Mouse (Mus musculus) ES-CJ7 (cell line): ENCODE results near the gene Rprd1b.
A peak's percentile ranks its signal among the peaks of the same experiment; 100 is the strongest.

Experiments used
- DNase-seq: peaks from one replicate; pipeline ENCODE4 v3.0.0; 2011; ENCODE audit warnings: low read depth, low spot score

The Rprd1b gene

DNA sequence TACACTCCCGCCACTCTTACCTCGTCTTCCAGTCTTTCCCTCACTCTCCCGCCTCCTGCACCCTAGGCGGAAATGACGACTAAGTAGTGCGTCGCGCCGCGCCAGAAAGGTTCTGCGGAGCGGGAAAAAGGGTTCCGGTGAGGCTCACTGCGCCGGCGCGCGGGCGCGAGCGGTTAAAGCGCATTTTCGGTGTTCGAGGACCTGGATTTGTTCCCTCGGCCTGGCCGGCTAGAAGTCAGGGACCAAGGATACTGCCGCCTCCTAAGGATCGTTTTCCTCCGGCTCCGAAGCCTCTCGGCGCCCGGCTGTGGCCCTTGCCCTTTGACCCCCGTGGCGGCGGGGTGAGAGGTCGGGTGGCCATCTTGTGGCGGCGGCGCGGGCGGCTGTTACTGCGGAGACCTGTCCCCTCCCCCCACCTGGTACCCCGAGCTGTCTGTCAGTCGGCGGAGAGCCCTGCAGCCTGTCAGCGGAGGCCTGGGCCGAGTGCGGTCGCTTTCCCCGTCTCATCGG, at the start of gene Rprd1b, which contains the start of gene Tti1:
Rprd1b (plus strand) TSS at position 144 of the 510 bp plus-strand sequence.
Tti1 (minus strand) TSS at position 80 of the 510 bp plus-strand sequence.
- peak; percentile 96 for DNase-seq

DNA sequence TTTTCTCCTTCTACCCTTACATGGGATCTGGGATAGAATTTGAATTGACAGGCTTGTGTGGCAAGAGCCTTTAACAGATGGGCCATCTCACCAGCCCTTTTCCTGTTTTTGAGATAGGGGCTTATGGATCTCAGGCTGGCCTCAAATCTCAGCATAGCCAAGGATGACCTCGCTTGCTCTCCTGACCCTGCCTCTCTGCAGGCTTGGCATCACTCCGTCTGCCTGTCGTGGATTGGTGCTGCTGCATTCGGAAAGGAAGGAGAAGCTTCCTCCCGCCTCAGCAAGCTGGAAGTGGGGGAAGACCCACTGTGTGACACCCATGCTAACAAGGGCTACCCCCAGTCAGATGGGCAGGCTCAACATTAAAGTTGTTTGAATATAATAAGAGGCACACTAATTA, 49.1 kb upstream of the Rprd1b start:
- no peak for DNase-seq

DNA sequence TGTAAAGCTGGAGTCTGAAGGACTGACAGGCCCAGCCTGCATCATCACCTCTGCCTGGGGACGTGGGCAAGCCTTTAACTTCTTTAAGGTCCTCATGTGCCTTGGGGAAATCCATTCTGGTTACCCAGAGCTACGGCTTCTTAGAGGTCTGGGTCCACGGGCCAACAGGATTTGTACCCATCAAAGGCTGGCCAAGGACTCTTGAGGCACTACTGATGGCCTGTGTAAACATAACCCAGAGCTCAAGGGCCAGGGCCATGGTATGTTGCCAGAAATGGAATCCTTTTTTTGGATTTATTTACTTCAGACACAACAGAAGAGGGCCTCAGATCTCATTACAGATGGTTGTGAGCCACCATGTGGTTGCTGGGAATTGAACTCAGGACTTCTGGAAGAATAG, 45.6 kb upstream of the Rprd1b start:
- DNase-seq = no peak

DNA sequence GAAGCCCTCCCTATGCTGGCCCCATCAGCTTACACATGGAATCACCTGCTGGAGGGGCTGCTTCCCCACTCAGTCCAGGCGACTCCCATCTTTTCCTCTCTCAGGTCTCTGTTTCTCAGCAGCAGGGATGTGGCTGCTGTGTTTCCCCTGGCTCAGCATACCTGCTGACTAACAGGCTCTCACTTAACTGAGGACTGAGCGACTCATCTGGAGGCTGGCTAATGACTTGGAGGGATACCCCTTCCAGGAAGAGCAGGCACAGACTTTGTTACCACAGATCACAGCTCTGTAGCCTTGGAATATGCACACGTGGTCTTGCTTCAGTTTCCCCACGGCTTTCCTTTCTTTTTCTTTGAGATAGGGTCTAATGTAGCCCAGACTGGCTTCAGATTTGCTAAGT, 45.0 kb upstream of the Rprd1b start:
- no peak for DNase-seq

DNA sequence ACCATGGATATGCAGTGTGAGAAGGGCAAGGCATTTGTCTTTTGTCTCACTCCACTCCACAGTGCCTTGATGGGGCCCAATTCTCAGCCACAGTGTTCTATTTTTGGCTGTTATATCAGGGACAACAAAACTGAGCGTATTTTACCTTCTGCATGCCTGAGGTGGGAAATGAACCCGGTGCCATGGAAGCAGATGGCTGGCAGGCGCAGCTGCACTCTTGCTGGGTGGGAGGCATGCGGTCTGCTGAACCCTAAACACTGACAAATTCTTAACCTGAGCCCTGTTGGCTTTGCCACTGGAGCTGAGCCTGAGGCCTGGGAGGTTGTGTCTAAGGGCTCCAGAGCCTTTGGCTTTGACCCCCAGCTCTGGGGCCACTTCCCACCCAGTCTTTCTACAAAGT, 42.7 kb upstream of the Rprd1b start:
- DNase-seq = no peak

- DNase-seq = no peak
These were observed 42.1 kb upstream of the Rprd1b start for GRCm38 (mm10) chr2:157986235-157986634.

DNA sequence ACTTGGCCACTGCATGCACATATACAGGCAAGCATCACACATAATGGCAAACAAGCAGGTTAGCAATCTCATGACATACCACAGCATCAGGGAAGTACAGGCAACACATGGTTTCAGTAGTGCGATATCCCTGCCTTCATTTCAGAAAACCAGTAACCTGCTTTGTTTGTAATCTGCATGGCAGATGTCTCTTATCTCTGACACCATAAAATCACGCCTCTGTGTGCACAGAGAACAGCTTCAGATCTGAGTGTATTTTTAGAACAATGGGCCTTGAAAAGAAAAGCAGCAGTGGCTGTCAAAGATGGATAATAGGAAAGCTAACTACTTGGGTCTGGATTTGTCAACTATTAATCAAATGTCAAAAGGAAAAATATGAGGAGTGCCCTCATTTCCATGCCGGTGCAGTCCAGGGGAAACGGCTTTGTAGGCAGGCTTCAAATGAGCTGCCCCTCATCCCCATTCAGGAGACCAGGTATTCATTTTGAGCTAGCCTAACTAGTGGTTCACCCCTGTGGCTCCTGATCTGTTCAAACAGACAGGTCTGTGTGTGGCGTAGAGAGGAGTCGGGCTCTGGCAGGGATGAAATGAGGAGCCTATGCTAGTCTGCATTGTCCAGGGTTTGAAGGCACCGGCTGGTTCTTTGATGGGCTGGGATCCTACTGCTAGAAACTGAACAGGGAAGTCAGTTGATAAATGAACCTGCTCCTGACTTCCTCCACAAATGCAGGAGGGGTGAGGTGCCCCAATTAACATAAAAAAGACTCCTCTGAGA, 39.7 kb upstream of the Rprd1b start:
- no peak for DNase-seq

DNA sequence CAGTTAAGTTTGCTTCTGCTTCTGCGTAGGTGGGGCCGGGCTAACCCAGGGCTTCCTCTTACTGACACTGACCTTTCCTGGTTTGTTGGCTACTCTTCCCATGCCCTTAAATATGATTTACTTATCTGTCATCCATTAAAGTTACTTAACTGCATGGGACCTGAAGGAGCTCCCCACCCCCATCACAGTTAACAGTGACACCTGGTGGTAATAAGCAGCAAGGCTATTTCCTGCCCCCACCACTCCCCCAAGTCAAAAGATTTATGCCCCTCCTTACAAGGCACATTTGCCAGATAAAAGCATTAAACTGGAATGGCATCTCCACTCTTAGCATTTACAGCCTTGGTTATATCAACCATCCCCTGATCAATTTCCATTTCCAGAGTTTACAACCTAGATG, 38.4 kb upstream of the Rprd1b start:
- peak; percentile 25 for DNase-seq

DNA sequence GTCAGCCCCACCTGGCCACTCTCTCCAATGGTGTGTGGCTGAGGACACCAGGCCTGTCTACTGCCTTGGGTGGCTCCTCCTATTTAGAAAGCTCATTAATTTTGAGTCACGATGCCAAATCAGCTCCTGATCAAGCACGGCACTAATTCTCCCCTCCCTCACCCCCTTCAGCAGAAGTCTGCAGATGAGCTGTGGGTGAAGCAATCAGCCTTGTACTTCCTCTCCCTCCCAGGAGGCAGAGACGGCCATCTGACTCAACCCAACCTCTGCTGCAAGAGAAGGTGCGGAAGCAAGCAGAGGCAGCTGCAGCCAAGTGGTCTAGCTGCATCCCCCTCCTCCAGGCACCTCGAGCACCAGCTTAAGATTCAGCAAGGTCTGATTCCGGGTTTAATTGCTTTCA, 37.3 kb upstream of the Rprd1b start:
- no peak for DNase-seq

GRCm38 (mm10) chr2:157992501-157992900, 35.8 kb upstream of the Rprd1b start:
- no peak for DNase-seq

DNA sequence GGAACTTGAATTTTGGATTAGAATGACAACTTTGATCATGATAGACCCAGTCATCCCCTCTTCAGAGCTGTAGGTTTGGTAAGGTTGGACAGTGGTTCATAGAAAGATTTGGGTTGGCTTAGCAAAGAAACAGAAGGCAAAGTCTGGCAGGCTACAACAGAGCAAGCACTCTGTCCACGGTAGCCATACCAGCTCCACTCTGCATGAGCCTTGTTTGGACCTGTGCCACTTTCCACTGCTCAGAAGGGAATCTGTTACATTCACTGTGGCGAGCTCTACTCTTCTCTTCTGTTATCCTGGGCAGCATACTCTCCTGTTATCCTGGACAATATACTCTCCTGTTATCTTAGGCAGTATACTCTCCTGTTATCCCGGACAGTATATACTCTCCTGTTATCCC, 29.5 kb upstream of the Rprd1b start:
- no peak for DNase-seq

- no peak for DNase-seq
These were observed 23.7 kb upstream of the Rprd1b start for GRCm38 (mm10) chr2:158004620-158005019.

DNA sequence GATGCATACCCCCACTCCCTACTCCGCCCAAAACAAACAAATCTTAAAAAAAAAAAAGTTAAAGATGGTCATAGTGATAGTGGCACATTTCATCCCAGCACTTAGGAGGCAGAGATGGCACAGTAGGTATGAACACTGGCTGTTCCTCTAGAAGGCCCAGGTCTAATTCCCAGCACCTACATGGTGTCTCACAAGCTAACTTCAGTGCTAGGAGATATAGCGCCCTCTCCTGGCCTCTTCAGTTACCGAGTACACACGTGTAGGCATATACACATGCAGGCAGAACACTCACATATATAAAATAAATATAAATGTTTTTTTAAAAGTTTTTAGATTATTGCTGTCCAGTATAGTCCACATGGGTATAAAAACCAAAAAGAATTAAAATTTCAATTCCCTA, 22.7 kb upstream of the Rprd1b start:
- peak; percentile 51 for DNase-seq

GRCm38 (mm10) chr2:158009373-158009772, 18.9 kb upstream of the Rprd1b start:
- DNase-seq = no peak

GRCm38 (mm10) chr2:158012608-158013007, 15.7 kb upstream of the Rprd1b start:
- no peak for DNase-seq

- no peak for DNase-seq
These were observed 11.0 kb upstream of the Rprd1b start for GRCm38 (mm10) chr2:158017330-158017729.

DNA sequence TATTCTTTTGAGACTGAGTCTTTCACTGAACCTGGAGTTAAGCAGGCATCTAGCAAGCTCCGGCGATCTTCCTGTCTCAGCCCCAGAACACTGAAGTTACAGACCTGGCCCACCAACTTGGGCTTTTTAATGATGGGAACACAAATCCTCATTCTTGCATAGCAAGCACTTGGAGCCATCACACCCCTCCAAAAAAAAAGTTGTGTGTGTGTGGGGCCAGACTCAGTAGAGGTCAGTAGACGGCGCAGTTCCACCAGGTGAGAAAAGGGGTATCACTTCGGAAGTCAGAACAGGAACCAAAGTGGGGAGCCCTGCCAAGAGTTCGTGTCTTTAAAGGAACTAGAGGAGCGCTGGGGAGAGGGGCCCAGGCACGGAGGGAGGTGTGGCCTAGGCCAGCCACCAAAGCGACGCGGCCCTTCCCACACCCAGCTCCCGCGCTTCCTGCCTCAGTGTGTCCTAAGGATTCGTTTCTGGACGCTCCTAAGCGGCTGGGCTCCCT, 393 bp upstream of the Rprd1b start:
- DNase-seq = no peak

DNA sequence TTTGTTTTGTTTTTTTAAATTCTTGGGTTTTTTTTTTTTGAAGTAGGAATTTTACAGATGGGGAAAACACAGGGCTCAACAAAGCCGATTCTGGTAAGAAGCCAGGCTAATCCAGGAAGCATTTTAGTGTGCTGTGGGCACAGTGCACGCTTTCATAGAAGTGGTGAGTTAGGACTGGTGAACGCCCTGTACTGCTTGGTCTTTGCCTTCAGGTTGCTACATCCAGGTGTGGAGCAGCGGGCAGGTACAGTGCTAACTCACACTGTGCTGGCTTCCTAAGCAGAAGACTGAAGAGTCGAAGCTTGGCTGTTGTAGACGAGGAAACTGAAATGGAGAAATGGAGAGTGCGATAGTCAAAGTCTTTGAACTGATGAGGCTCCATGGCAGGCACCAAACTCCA, 1.7 kb downstream of the Rprd1b start:
- DNase-seq = no peak

DNA sequence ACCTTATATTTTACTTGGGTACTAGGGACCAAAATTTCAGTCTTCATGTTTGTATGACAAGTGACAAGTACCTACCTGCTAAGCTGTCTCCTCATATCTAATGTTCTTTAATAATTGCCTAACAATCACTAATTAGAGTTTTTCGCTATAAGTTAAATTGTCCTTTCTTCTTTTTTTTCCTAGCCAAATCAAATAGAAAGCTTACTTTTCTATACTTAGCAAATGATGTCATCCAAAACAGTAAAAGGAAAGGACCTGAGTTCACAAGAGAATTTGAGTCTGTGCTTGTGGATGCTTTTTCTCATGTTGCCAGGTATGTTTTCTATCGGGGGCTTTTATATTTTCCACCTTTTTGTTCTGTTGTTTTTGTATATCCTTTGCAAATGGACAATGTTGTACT, 7.5 kb downstream of the Rprd1b start:
- DNase-seq = no peak

- no peak for DNase-seq
These were observed 8.1 kb downstream of the Rprd1b start for GRCm38 (mm10) chr2:158036408-158036807.

DNA sequence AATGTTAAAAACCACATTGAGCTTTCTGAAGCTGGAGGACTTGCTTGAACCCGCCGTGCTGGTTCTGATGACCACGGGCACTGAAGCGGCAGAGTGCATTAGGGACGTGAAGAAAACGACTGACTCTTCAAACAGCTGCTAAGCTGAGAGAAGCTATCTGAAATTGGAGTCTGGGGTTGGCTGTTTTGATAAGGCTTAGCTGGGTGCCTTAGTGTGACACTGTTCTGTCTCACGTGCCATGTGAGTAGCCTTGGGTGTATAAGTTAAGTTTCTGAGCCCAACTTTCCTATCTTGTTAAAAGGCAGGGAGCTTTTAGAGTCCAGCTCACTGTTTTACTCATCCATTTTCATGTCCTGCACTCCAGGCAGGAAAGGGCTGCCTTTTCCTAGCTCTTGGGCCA, 8.7 kb downstream of the Rprd1b start:
- DNase-seq = no peak

- DNase-seq = no peak
These were observed 9.3 kb downstream of the Rprd1b start for GRCm38 (mm10) chr2:158037571-158037970.

GRCm38 (mm10) chr2:158039662-158040061, 11.4 kb downstream of the Rprd1b start:
- DNase-seq = no peak
